9 mouse cellular contexts compared by ENCODE assay signal in genomic region chr5:73651855-73652201, GRCm38 (mm10). TPM values are rescaled to one million over a fixed set of nuclear protein-coding genes. Genes with fewer than 3 reads are reported as not detected.
DNase-seq lines count a peak whose midpoint lies in the region; ATAC-seq and TF ChIP-seq lines count a peak whose summit lies in the region.
"Had no signal": no experiment of that assay in that cellular context is flagged by ENCODE, and none has a peak within 500 bp of the region (broad histone marks: within the 10 kb centered on the region; RNA-seq: fewer than 3 reads in every experiment).

No protein-coding gene starts in this region.

- no peak for ATAC-seq in kidney, embryonic 15.5 days (replicated peaks; ENCODE audit: low FRiP score)
- ATAC-seq in heart, embryonic 16.5 days (replicated peaks; ENCODE audit: extremely low read depth, insufficient read depth, low FRiP score): no peak
- no peak for ATAC-seq in liver, postnatal 0 days
- no peak for ATAC-seq in neural tube, embryonic 15.5 days (ENCODE audit: low FRiP score)

- H3K9me3 ChIP-seq in kidney, embryonic 15.5 days (replicated peaks): no peaks in the 10 kb centered on the region
- no peaks in the 10 kb centered on the region for H3K9me3 ChIP-seq in heart, embryonic 16.5 days (replicated peaks; ENCODE audit: control insufficient read depth, low read length)
- H3K9me3 ChIP-seq in liver, postnatal 0 days (ENCODE audit: low read length): no peaks in the 10 kb centered on the region
- no peaks in the 10 kb centered on the region for H3K9me3 ChIP-seq in neural tube, embryonic 15.5 days (replicated peaks)

- H3K4me3 ChIP-seq in kidney, embryonic 15.5 days (replicated peaks): peak overlapping the region; percentile 51
- H3K4me3 ChIP-seq in heart, embryonic 16.5 days (ENCODE audit: low read length): peak overlapping the region; percentile 67
- H3K4me3 ChIP-seq in liver, postnatal 0 days (ENCODE audit: low read depth, low read length): peak overlapping the region; percentile 51
- peak overlapping the region; percentile 37 for H3K4me3 ChIP-seq in neural tube, embryonic 15.5 days (replicated peaks)

- no peak overlapping the region for H3K9ac ChIP-seq in kidney, embryonic 15.5 days
- H3K9ac ChIP-seq in heart, embryonic 16.5 days (ENCODE audit: low read length): no peak overlapping the region
- H3K9ac ChIP-seq in liver, postnatal 0 days (replicated peaks): no peak overlapping the region
- no peak overlapping the region for H3K9ac ChIP-seq in neural tube, embryonic 15.5 days (replicated peaks)

- H3K27me3 ChIP-seq in kidney, embryonic 15.5 days: peaks cover 75% of the 10 kb centered on the region
- H3K27me3 ChIP-seq in heart, embryonic 16.5 days (ENCODE audit: control insufficient read depth, insufficient read depth, low read length): peaks cover 39% of the 10 kb centered on the region
- peaks cover 71% of the 10 kb centered on the region for H3K27me3 ChIP-seq in liver, postnatal 0 days (ENCODE audit: insufficient read depth, low read length)
- peaks cover 51% of the 10 kb centered on the region for H3K27me3 ChIP-seq in neural tube, embryonic 15.5 days (replicated peaks)

- peaks cover 26% of the 10 kb centered on the region for H3K4me1 ChIP-seq in kidney, embryonic 15.5 days
- peaks cover 17% of the 10 kb centered on the region for H3K4me1 ChIP-seq in heart, embryonic 16.5 days (ENCODE audit: control insufficient read depth, insufficient read depth, low read length)
- peaks cover 15% of the 10 kb centered on the region for H3K4me1 ChIP-seq in liver, postnatal 0 days (ENCODE audit: insufficient read depth)
- peaks cover 24% of the 10 kb centered on the region for H3K4me1 ChIP-seq in neural tube, embryonic 15.5 days

- under 1% methylated on average over 4 of the region's 4 CpGs for WGBS in kidney, embryonic 15.5 days
- WGBS in heart, embryonic 16.5 days: 3% methylated on average over 4 of the region's 4 CpGs
- WGBS in liver, postnatal 0 days (ENCODE audit: insufficient replicate concordance): 5% methylated on average over 4 of the region's 4 CpGs
- WGBS in neural tube, embryonic 15.5 days: 4% methylated on average over 4 of the region's 4 CpGs

- no peak for TF ChIP-seq EP300 in liver, postnatal 0 days (IDR thresholded peaks at IDR 0.05; ENCODE audit: low read depth)

- no peak overlapping the region for H3K27ac ChIP-seq in kidney, embryonic 15.5 days
- no peak overlapping the region for H3K27ac ChIP-seq in heart, embryonic 16.5 days (ENCODE audit: low read length)
- no peak overlapping the region for H3K27ac ChIP-seq in liver, postnatal 0 days (ENCODE audit: low read depth)
- H3K27ac ChIP-seq in neural tube, embryonic 15.5 days (replicated peaks): no peak overlapping the region

- H3K4me2 ChIP-seq in kidney, embryonic 15.5 days: peak overlapping the region; percentile 93
- peak overlapping the region; percentile 99 for H3K4me2 ChIP-seq in heart, embryonic 16.5 days (ENCODE audit: low read depth, low read length)
- peak overlapping the region; percentile 77; the same call in 1 of the 2 replicates for H3K4me2 ChIP-seq in liver, postnatal 0 days (ENCODE audit: low read depth, low read length)
- peak overlapping the region; percentile 88 for H3K4me2 ChIP-seq in neural tube, embryonic 15.5 days

- no peak for DNase-seq in kidney, adult 8-10 months
- no peak for DNase-seq in liver, postnatal 0 days
- DNase-seq in thymus, postnatal 25 days: no peak
- DNase-seq in gastrocnemius, postnatal 10 days: no peak
- no peak for DNase-seq in cerebellum, adult 11 months

- TF ChIP-seq CTCF in liver, postnatal 0 days (IDR thresholded peaks at IDR 0.05; ENCODE audit: low read depth): no peak

- no peaks in the 10 kb centered on the region for H3K36me3 ChIP-seq in kidney, embryonic 15.5 days
- H3K36me3 ChIP-seq in heart, embryonic 16.5 days (ENCODE audit: control insufficient read depth, insufficient read depth): no peaks in the 10 kb centered on the region
- H3K36me3 ChIP-seq in liver, postnatal 0 days (replicated peaks; ENCODE audit: insufficient read depth, low read length): no peaks in the 10 kb centered on the region
- no peaks in the 10 kb centered on the region for H3K36me3 ChIP-seq in neural tube, embryonic 15.5 days

RNA-seq across cellular contexts. Expression of gene Spata18, which starts 0.6 kb away (rescaled TPM):
- polyA plus RNA-seq in kidney, embryonic 15.5 days (2015; fragmentation: Nextera tagmentation; extraction: Ambion mirVana): 0.08 and 0.18 TPM in 2 replicates
- polyA plus RNA-seq in heart, embryonic 16.5 days (2015; fragmentation: Nextera tagmentation; extraction: Ambion mirVana): 1.4 and 1.5 TPM in 2 replicates
- polyA plus RNA-seq in liver, postnatal 0 days (2015; fragmentation: Nextera tagmentation; extraction: Ambion mirVana): not detected in 2 replicates
- polyA plus RNA-seq in neural tube, embryonic 15.5 days (2015; fragmentation: Nextera tagmentation; extraction: Ambion mirVana): 0.14 TPM in 2 replicates
- under 1 TPM; 0.14 to 0.27 TPM for total RNA-seq in gastrocnemius, postnatal 10 days (2021)
- total RNA-seq: ES-E14 had no signal

RNA-seq across cellular contexts. Expression of gene Sgcb, which starts 4.2 kb away (rescaled TPM):
- polyA plus RNA-seq in kidney, embryonic 15.5 days (2015; fragmentation: Nextera tagmentation; extraction: Ambion mirVana): 24.5 and 25.0 TPM in 2 replicates
- 39.5 and 42.7 TPM in 2 replicates for polyA plus RNA-seq in heart, embryonic 16.5 days (2015; fragmentation: Nextera tagmentation; extraction: Ambion mirVana)
- polyA plus RNA-seq in liver, postnatal 0 days (2015; fragmentation: Nextera tagmentation; extraction: Ambion mirVana): 2.1 and 2.3 TPM in 2 replicates
- 51.5 and 55.5 TPM in 2 replicates for polyA plus RNA-seq in neural tube, embryonic 15.5 days (2015; fragmentation: Nextera tagmentation; extraction: Ambion mirVana)
- total RNA-seq in gastrocnemius, postnatal 10 days (2021): 100 to 1,000 TPM; 105 to 106 TPM

RNA-seq across cellular contexts. Expression of gene Lrrc66, which starts 19.5 kb away (rescaled TPM):
- 0.08 and 0.17 TPM in 2 replicates for polyA plus RNA-seq in kidney, embryonic 15.5 days (2015; fragmentation: Nextera tagmentation; extraction: Ambion mirVana)
- 0.15 and 0.38 TPM in 2 replicates for polyA plus RNA-seq in heart, embryonic 16.5 days (2015; fragmentation: Nextera tagmentation; extraction: Ambion mirVana)
- polyA plus RNA-seq in liver, postnatal 0 days (2015; fragmentation: Nextera tagmentation; extraction: Ambion mirVana): not detected in 2 replicates
- 0.04 and 0.61 TPM in 2 replicates for polyA plus RNA-seq in neural tube, embryonic 15.5 days (2015; fragmentation: Nextera tagmentation; extraction: Ambion mirVana)
- total RNA-seq in gastrocnemius, postnatal 10 days (2021): not detected
- total RNA-seq: ES-E14 had no signal
